Mouse (Mus musculus): ENCODE data around the gene Snx6.
A peak's percentile ranks its signal among the peaks of the same experiment; 100 is the strongest.
"Not testable (repeated sequence)": the region's sequence is repeated elsewhere in the genome, so short reads cannot be mapped to it uniquely, and the experiment has no call there.

Snx6 gene

DNA sequence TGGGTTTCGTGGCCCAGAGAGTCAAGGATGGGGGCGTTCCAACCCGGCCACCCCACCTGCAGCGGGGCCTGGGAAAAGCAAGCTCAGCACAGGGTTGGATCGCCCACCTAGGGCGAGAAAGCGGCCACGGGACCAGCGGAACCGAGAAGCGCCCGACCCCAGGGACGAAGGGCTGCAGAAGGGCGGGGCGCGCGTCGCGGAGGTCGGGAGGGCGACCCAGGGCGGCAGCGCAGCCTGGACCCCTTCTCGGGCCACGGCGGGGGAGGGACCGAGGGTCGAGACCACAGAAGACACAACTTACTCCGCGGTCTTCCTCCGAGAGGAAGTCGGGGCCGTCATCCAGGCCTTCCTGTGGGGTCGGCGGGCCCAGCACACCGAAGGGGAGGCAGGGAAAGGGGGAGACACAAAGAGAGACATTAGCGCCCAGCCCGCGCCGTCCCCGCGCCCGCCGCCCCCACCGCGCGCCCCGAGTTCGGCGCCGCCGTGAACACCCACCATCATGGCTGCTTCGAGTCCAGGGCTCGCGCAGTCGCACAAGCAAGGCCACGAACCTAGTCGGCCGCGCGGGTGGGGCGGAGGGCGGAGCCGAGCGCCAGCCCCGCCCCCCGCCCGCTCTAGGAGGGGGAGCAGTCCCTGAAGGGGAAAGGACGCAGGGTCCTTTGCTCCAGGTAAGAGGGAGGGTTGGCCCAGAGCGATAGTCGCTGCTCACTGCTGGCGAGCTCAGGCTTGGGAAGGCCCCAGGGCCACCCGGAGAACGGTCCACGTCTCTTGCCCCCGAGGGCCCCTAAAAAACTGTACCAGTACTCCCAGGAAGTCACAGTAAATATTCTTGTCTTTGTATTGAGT is at the start of gene Snx6:
Snx6 (minus strand) TSS at position 551 of the 846 bp plus-strand sequence.
- DNase-seq = peak; percentile 78

DNA sequence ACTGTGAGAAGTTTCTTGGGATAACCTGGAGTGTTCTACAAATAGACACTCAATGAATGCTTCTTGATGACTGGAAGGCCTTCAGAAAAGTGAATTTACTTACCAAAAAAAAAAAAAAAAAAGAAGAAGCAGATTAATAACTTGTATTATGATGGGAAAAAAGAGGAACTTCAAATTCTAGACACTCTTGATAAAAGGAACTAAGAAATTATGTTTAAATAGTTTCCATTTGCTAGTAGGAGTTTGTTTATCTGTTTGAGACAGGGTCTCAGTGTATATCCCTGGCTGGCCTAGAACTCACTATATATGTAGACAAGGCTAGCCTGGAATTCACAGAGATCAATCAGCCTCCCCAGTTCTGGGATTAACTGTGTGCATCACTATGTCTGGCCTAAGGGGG is 48.9 kb upstream of the Snx6 start:
- DNase-seq = no peak

DNA sequence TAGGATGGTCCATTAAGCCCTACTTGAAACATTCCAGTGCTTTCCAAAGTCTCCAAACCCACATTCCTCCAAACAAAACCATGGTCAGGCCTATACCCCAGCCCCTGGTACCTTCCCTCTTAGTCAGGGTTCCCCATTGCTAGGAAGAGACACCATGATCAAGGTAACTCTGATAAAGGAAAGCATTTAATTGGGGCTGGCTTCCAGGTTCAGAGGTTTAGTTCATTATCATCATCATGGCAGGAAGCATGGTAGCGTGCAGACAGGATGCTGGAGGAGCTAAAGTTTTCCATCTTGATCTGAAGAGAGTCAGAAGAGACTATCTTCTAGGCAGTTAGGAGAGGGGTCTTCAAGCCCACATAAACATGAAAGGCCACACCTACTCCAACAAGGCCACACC is 46.1 kb upstream of the Snx6 start:
- DNase-seq = no peak

GRCm38 (mm10) chr12:54839815-54840214 is 44.3 kb upstream of the Snx6 start:
- DNase-seq = no peak

DNA sequence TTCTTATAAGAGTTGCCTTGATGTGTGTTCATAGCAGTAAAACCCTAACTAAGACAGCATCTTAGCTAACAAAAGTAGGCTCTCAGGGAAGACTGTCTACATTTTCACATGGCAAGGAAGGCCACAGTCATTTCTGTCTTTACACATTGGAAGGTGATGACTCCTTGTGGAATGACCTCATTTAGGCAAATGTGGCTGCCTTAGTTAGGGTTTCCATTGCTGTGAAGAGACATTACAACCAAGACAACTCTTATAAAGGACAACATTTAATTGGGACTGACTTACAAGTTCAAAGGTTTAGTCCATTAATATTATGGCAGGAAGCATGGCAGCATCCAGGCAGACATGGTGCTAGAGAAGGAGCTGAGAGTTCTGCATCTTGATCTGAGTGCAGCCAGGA is 43.4 kb upstream of the Snx6 start:
- DNase-seq = no peak

- DNase-seq = no peak
Observed at GRCm38 (mm10) chr12:54835608-54836570, 40.4 kb upstream of the Snx6 start.

GRCm38 (mm10) chr12:54834925-54835447 is 39.5 kb upstream of the Snx6 start:
- no peak for DNase-seq

GRCm38 (mm10) chr12:54833856-54834399 is 38.4 kb upstream of the Snx6 start:
- no peak for DNase-seq

- DNase-seq = not testable (repeated sequence)
Observed at GRCm38 (mm10) chr12:54831927-54832326, 36.4 kb upstream of the Snx6 start.

DNA sequence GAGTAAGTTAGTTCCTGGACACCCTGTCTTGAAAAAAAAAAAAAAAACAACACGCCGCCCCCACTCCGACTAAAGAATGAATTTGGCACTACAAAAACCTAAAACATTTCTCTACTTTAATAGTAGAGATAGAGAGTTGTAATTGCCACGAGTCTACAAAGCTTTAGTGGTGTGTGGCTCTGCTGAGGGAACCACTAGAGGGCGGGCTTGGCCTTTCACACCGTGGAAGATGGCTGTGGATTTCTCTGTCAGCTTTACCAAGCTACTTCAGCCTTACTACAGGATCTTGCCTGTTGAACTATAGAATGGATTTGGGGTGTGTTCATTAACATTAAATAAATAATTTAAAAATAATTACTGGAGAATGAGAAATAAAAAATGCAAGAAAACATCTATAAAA is 35.1 kb upstream of the Snx6 start:
- DNase-seq = peak; percentile 63

- DNase-seq = no peak
Observed at GRCm38 (mm10) chr12:54829876-54830275, 34.4 kb upstream of the Snx6 start.

DNA sequence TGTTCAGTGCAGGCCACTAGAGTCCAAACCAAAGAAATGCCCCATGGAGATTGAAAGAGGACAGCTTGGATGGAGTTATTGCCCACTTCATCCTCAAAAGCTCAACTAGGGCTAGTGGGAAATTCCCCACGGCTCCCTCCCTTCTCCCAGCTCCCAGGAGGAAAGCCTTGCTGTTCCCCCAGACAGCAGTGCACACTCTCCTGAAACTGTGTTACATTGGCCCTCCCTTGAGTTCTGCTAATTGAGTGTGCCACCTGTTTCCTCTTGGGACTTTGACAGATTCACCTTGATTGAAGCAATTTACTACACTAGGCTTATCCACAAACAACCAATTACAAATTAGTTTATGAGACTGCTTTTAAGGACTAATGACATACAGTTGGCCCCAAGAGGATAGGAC is 32.5 kb upstream of the Snx6 start:
- no peak for DNase-seq

DNA sequence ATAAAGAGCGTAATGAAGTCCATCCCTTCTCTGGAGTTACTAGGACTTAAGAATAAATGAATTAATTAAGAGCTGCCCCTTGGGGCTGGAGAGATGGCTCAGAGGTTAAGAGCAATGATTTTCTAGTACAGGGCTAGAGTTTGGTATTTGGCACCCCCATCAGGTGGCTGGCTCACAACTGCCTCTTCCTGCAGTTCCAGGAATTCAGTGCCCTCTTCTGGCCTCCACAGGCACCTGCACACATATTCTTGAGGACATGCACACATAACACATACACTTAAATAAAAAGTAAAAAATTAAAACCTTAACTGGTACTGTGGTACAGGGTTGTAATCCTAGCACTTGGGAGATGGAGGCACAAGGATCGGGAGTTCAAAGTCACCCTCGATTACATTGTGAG is 29.7 kb upstream of the Snx6 start:
- DNase-seq = no peak

DNA sequence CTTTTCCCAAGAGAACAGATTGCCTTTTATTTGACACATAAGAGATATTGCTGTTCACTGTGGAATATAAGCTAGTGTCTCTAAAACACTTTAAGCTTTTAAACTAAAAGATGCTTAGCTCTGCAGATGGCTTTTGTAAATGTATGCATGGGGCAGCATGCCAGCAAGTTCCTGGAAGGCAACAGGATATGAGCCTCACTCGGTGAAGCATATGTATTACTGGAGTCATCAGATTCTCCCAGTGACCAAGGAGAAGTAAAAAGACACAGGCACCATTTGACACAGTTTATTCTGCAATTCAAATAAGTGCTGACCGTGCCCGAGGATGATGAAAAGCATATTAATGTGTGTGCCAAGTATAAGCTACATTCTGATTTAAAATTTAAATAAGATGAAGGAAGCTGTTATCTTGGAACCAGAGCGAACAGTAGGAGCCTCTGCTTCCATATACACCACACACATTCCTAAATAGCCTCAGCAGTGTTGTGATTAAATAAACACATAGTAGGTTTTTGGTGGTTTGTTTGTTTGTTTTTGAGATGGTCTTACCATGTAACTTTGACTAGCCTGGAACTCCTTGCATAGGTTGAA is 27.4 kb upstream of the Snx6 start:
- DNase-seq = no peak

DNA sequence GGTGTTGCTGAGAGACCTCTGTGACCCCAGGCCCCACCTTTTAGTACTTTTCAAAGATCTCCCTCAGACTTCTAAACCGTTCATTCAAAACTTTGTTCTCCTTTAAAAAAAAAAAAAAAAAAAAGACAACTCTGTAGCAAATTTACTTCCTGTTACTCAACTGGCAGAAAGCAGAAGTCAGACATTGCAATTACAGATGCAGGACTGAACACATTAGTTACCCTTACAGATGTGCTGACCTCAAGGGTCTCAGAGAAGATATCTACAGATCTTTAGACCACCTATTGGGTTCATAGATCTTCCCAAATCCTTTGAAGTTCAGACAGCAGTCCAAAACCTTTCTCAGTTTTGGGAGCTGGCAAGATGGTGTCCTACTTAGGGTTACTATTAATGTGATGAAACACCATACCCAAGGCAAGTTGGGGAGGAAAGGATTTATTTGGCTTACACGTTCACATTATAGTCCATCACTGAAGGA is 25.2 kb upstream of the Snx6 start:
- no peak for DNase-seq

- no peak for DNase-seq
Observed at GRCm38 (mm10) chr12:54819181-54819935, 23.9 kb upstream of the Snx6 start.

GRCm38 (mm10) chr12:54810142-54810541 is 14.6 kb upstream of the Snx6 start:
- DNase-seq = no peak

- no peak for DNase-seq
Observed at GRCm38 (mm10) chr12:54807481-54807880, 12.0 kb upstream of the Snx6 start.

GRCm38 (mm10) chr12:54806131-54806530 is 10.6 kb upstream of the Snx6 start:
- no peak for DNase-seq

- no peak for DNase-seq
Observed at GRCm38 (mm10) chr12:54805254-54806002, 9.9 kb upstream of the Snx6 start.

GRCm38 (mm10) chr12:54803531-54803930 is 8.0 kb upstream of the Snx6 start:
- no peak for DNase-seq
